ENCODE assay signal across 27 mouse cellular contexts in genomic region chr5:39637874-39638273, GRCm38 (mm10).
DNase-seq lines count a peak whose midpoint lies in the region; ATAC-seq lines count a peak whose summit lies in the region.
"Had no signal": no experiment of that assay in that cellular context is flagged by ENCODE, and none has a peak within 500 bp of the region (broad histone marks: within the 10 kb centered on the region; RNA-seq: fewer than 3 reads in every experiment).

No protein-coding gene starts in this region.

- no peaks in the 10 kb centered on the region for H3K27me3 ChIP-seq in hindbrain, embryonic 14.5 days (ENCODE audit: control insufficient read depth, insufficient read depth, low read length)
- H3K27me3 ChIP-seq: stomach, embryonic 15.5 days had no signal

- peak; percentile 59 for ATAC-seq in frontal cortex, adult (ENCODE audit: low TSS enrichment)
- 0 out of 2 replicates have a peak, but pooled peaks have one; percentile 12 for ATAC-seq in common myeloid progenitor, adult 5-6 weeks (replicated peaks; ENCODE audit: low read depth, poor library complexity, severe bottlenecking)
- ATAC-seq in hindbrain, embryonic 14.5 days (ENCODE audit: low FRiP score), result no peak
- ATAC-seq: forebrain, postnatal 0 days; liver, embryonic 12.5 days; midbrain, embryonic 16.5 days had no signal

- no peak for DNase-seq in frontal cortex, postnatal 14 days (ENCODE audit: low spot score in 2 of 2)
- DNase-seq in right cerebral cortex, adult 18-20 months, result peak; percentile 48
- no peak for DNase-seq in right cerebral cortex, postnatal 10 days (ENCODE audit: low spot score in 2 of 2)
- no peak for DNase-seq in left cerebral cortex, adult 8-10 months (ENCODE audit: low spot score in 2 of 2)
- DNase-seq in hindbrain, embryonic 14.5 days (ENCODE audit: low spot score), result no peak
- DNase-seq: adrenal gland, adult 8-10 months; cerebellum, adult 8-10 months; forebrain, postnatal 0 days; gastrocnemius, postnatal 36 days; heart, postnatal 10 days; kidney, adult 11 months; kidney, postnatal 36 days; layer of hippocampus, postnatal 36 days; lung, adult 2 months; lung, postnatal 14 days; thymus, postnatal 25 days had no signal

- no peak overlapping the region for H3K27ac ChIP-seq in hindbrain, embryonic 14.5 days
- H3K27ac ChIP-seq: forebrain, embryonic 10.5 days; heart, embryonic 10.5 days; hindbrain, embryonic 12.5 days; kidney, embryonic 15.5 days; limb, embryonic 13.5 days; liver, embryonic 12.5 days; stomach, embryonic 15.5 days had no signal

- WGBS in hindbrain, embryonic 14.5 days, result 80% methylated on average over 6 of the region's 6 CpGs

- no peak overlapping the region for H3K9ac ChIP-seq in hindbrain, embryonic 14.5 days
- H3K9ac ChIP-seq: hindbrain, embryonic 12.5 days; kidney, embryonic 15.5 days; limb, embryonic 13.5 days; liver, embryonic 12.5 days; stomach, embryonic 15.5 days had no signal

- peaks cover 10% of the 10 kb centered on the region for H3K4me1 ChIP-seq in hindbrain, embryonic 14.5 days (replicated peaks; ENCODE audit: control insufficient read depth, insufficient read depth, low read length)
- H3K4me1 ChIP-seq: liver, embryonic 12.5 days had no signal

- H3K36me3 ChIP-seq in hindbrain, embryonic 14.5 days (replicated peaks; ENCODE audit: control insufficient read depth, insufficient read depth), result no peaks in the 10 kb centered on the region
- H3K36me3 ChIP-seq: forebrain, embryonic 10.5 days; G1E; heart, embryonic 10.5 days; hindbrain, embryonic 12.5 days; kidney, embryonic 15.5 days; limb, embryonic 13.5 days; liver, embryonic 12.5 days; stomach, embryonic 15.5 days had no signal

- no peak overlapping the region for H3K4me2 ChIP-seq in hindbrain, embryonic 14.5 days (replicated peaks)
- H3K4me2 ChIP-seq: hindbrain, embryonic 12.5 days; kidney, embryonic 15.5 days; limb, embryonic 13.5 days; liver, embryonic 12.5 days; stomach, embryonic 15.5 days had no signal

- H3K9me3 ChIP-seq in hindbrain, embryonic 14.5 days (ENCODE audit: control insufficient read depth, low read length), result no peaks in the 10 kb centered on the region
- H3K9me3 ChIP-seq: forebrain, embryonic 10.5 days; heart, embryonic 10.5 days; hindbrain, embryonic 12.5 days; kidney, embryonic 15.5 days; limb, embryonic 13.5 days; liver, embryonic 12.5 days; stomach, embryonic 15.5 days had no signal

- H3K4me3 ChIP-seq in hindbrain, embryonic 14.5 days (replicated peaks; ENCODE audit: low read length), result no peak overlapping the region
- H3K4me3 ChIP-seq: forebrain, embryonic 10.5 days; heart, embryonic 10.5 days; hindbrain, embryonic 12.5 days; kidney, embryonic 15.5 days; limb, embryonic 13.5 days; liver, embryonic 12.5 days; stomach, embryonic 15.5 days had no signal
